Mouse (Mus musculus) splenic B cell, adult 2 months (primary cell): ENCODE data around the gene Spag9.
A peak's percentile ranks its signal among the peaks of the same experiment; 100 is the strongest.
"Not testable (repeated sequence)": the region's sequence is repeated elsewhere in the genome, so short reads cannot be mapped to it uniquely, and the experiment has no call there.

Experiments
- DNase-seq: peaks from one replicate; pipeline ENCODE4 v3.0.0-alpha.2; 2011; ENCODE audit warnings: low read depth, low spot score
- H3K27me3 ChIP-seq: 2 replicates; pipeline ENCODE4 v1.6.1; 2012; ENCODE audit warnings: mild to moderate bottlenecking, low read length, moderate library complexity, mixed read lengths; ENCODE audit not compliant: control insufficient read depth, poor library complexity, insufficient read depth, severe bottlenecking
- H3K36me3 ChIP-seq: 2 replicates; pipeline ENCODE4 v1.6.1; 2012; ENCODE audit warnings: mild to moderate bottlenecking, low read length, moderate library complexity, mixed read lengths; ENCODE audit not compliant: control insufficient read depth, poor library complexity, insufficient read depth, severe bottlenecking

Gene Spag9

GRCm38 (mm10) chr11:93996306-93997140 is 632 bp downstream of the Spag9 start:
- Histone ChIP-seq H3K27me3 (no peaks in the 10 kb centered on the region), H3K36me3 (peaks cover 4% of the 10 kb centered on the region; the same call in 1 of the 2 replicates)
- DNase-seq = peak; percentile 85

GRCm38 (mm10) chr11:93997141-93997775 is 1.4 kb downstream of the Spag9 start:
- no peak for DNase-seq
- H3K27me3 ChIP-seq = no peaks in the 10 kb centered on the region
- H3K36me3 ChIP-seq = peaks cover 4% of the 10 kb centered on the region; the same call in 1 of the 2 replicates

- H3K27me3 ChIP-seq = no peaks in the 10 kb centered on the region
- DNase-seq = no peak
Measured at GRCm38 (mm10) chr11:93999276-93999675, 3.4 kb downstream of the Spag9 start.

DNA sequence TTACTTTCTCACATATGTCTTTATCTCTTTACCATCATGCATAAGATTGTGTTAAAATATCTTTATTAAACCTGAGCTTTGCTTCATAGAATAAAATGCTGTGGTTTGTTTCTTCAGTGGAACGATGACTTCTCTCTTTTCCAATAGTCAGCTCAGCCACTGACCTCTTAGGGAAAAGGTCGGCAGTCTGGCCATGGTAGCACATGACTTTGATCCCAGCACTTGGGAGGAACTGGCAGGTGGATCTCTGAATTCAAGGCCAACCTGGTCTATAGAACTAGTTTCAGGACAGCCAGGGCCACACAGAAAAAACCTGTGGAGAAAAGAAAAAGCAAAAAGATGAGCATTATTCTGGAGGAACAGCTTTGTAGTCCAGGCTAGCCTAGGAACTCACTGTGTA is 7.5 kb downstream of the Spag9 start:
- Histone ChIP-seq H3K36me3 (peaks cover 6% of the 10 kb centered on the region; the same call in 1 of the 2 replicates), H3K27me3 (no peaks in the 10 kb centered on the region)
- no peak for DNase-seq

More at GRCm38 (mm10) chr11:93999276-93999675, 3.4 kb downstream of the Spag9 start:
- H3K36me3 ChIP-seq = peaks cover 4% of the 10 kb centered on the region; the same call in 1 of the 2 replicates

DNA sequence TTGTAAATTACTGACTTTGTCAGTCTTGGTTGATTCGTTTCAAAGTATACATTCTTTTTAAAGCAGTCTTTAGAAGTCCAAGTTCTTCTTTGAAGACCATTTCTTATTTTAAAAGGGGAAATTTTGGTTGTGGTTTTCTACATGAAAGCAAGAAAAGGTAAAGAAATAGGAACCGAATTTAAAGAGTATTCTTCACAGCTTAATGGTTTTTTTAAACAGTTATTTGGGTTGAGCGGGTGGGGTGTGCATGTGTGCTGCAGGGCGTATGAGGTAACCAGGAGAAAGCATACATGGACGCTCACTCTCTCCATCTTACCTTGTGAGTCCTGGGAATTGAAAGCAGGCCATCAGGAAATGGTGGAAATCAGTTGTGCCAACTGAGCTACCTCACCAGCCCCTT is 23.2 kb downstream of the Spag9 start:
- DNase-seq = peak; percentile 68
- Histone ChIP-seq H3K27me3 (no peaks in the 10 kb centered on the region; the same call in 1 of the 2 replicates), H3K36me3 (peaks cover 6% of the 10 kb centered on the region)

DNA sequence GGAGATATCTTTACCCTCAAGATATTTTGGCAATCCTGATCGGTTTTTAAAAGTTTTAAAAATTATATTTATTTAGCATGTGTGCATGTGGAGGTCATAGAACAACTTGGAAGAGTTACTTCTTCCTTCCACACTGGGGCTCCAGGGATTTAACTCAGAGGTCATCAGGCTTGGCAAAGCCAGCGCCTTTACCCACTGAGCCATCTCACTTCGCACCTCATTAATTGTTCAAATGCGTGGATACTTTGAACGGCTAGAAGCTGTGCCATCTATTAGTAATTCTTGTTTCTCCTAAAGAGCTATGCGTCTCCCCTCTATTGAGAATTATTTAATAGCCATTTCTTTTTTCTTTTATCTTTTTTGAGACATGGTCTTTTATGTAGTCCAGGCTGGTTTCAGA is 24.5 kb downstream of the Spag9 start:
- DNase-seq = no peak
- Histone ChIP-seq H3K36me3 (peaks cover 4% of the 10 kb centered on the region), H3K27me3 (no peaks in the 10 kb centered on the region; the same call in 1 of the 2 replicates)

DNA sequence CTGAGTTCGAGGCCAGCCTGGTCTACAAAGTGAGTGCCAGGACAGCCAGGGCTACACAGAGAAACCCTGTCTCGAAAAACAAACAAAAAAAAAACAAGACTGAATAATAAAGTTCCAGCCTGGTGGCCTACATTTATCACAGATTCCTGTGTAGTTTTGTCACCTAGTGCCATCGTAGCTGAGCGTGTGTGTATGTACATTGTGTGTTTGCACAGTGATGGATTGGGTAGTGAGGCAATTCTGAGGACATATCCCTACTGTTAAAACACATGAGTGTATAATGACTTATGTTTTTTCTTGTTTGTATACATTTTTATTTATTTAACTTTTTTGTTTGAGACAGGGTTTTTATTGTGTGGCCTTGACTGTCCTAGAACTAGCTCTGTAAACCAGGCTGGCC is 30.4 kb downstream of the Spag9 start:
- no peaks in the 10 kb centered on the region for H3K36me3 ChIP-seq
- DNase-seq = no peak
- no peaks in the 10 kb centered on the region for H3K27me3 ChIP-seq

DNA sequence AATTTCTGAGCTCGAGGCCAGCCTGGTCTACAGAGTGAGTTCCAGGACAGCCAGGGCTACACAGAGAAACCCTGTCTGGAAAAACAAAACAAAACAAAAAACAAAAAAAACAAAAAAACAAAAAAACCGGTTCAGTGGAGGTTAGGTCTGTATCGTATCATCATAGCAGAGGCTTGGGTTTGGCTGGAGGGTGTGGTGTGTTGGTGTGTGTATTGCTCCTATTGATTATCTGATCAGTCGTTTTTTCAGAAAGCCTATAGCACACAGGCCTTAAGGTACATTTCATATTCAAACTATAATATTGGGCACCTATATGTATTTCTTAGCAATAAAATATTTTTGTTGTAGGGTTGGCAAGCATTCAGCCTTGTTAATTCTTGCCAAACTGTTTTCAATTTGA is 36.2 kb downstream of the Spag9 start:
- no peak for DNase-seq
- Histone ChIP-seq H3K27me3 (no peaks in the 10 kb centered on the region), H3K36me3 (no peaks in the 10 kb centered on the region)

- no peak for DNase-seq
- Histone ChIP-seq H3K36me3 (no peaks in the 10 kb centered on the region; the same call in 1 of the 2 replicates), H3K27me3 (no peaks in the 10 kb centered on the region)
Measured at GRCm38 (mm10) chr11:94032971-94033370, 37.1 kb downstream of the Spag9 start.

GRCm38 (mm10) chr11:94035974-94036373 is 40.1 kb downstream of the Spag9 start:
- H3K27me3 ChIP-seq = no peaks in the 10 kb centered on the region
- peaks cover 2% of the 10 kb centered on the region for H3K36me3 ChIP-seq
- peak; percentile 60 for DNase-seq

GRCm38 (mm10) chr11:94041475-94041874 is 45.6 kb downstream of the Spag9 start:
- no peaks in the 10 kb centered on the region for H3K27me3 ChIP-seq
- H3K36me3 ChIP-seq = peaks cover 6% of the 10 kb centered on the region
- no peak for DNase-seq

DNA sequence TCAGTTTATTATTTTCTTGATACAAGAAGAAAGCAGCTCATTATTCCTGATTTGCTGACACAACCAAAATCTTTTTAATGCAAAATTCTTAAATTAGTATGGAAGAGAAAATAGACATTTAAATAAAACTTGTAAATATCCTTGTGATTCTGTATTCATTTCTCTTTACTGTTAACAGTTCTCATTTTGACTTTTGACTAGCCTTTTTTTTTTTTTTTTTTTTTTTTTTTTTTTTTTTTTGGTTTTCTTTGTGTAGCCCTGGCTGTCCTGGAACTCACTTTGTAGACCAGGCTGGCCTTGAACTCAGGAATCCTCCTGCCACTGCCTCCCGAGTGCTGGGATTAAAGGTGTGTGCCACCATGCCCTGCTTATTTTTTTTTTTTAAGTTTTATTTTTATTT is 46.4 kb downstream of the Spag9 start:
- not testable (repeated sequence) for DNase-seq, H3K36me3 ChIP-seq, H3K27me3 ChIP-seq

GRCm38 (mm10) chr11:94043998-94044985 is 48.4 kb downstream of the Spag9 start:
- Histone ChIP-seq H3K36me3 (peaks cover 9% of the 10 kb centered on the region), H3K27me3 (no peaks in the 10 kb centered on the region)
- no peak for DNase-seq

GRCm38 (mm10) chr11:94045016-94045415 is 49.1 kb downstream of the Spag9 start:
- DNase-seq = no peak
- H3K27me3 ChIP-seq = no peaks in the 10 kb centered on the region
- peaks cover 9% of the 10 kb centered on the region for H3K36me3 ChIP-seq
